Comparison of ENCODE assay signal across 9 mouse cellular contexts in genomic region chr7:141442199-141442598, GRCm38 (mm10). TPM values are rescaled to one million over a fixed set of nuclear protein-coding genes. Genes with fewer than 3 reads are reported as not detected.
DNase-seq lines count a peak whose midpoint lies in the region; ATAC-seq and TF ChIP-seq lines count a peak whose summit lies in the region.
"Had no signal": no experiment of that assay in that cellular context is flagged by ENCODE, and none has a peak within 500 bp of the region (broad histone marks: within the 10 kb centered on the region; RNA-seq: fewer than 3 reads in every experiment).

No protein-coding gene starts in this region.

- H3K9me3 ChIP-seq in lung, embryonic 14.5 days (ENCODE audit: low read depth, low read length): no peaks in the 10 kb centered on the region
- no peaks in the 10 kb centered on the region for H3K9me3 ChIP-seq in forebrain, embryonic 14.5 days (replicated peaks; ENCODE audit: control insufficient read depth, low read length)
- H3K9me3 ChIP-seq in liver, embryonic 15.5 days (replicated peaks): no peaks in the 10 kb centered on the region

- intact Hi-C loops in left cerebral cortex, postnatal 4 days (cut with DNase I): no loop called here
- intact Hi-C loops in left cerebral cortex, postnatal 36 days (cut with DNase I): no loop called here

- H3K9ac ChIP-seq in lung, embryonic 14.5 days: peak overlapping the region; percentile 65
- H3K9ac ChIP-seq in forebrain, embryonic 14.5 days (ENCODE audit: low read length): peak overlapping the region; percentile 66; the same call in 1 of the 2 replicates
- H3K9ac ChIP-seq in liver, embryonic 15.5 days: peak overlapping the region; percentile 75

- H3K27ac ChIP-seq in lung, embryonic 14.5 days (ENCODE audit: low read depth): no peak overlapping the region
- H3K27ac ChIP-seq in bone marrow macrophage, adult 2 months (ENCODE audit: insufficient read depth, low read depth, low read length): no peak overlapping the region
- no peak overlapping the region for H3K27ac ChIP-seq in forebrain, embryonic 14.5 days (ENCODE audit: low read depth, low read length)
- H3K27ac ChIP-seq in liver, embryonic 15.5 days (replicated peaks): peak overlapping the region; percentile 82; the same call in 1 of the 2 replicates

- no peak for TF ChIP-seq CTCF in lung, embryonic 14.5 days (IDR thresholded peaks at IDR 0.05; ENCODE audit: low read depth)
- TF ChIP-seq CTCF in bone marrow macrophage, adult 2 months (IDR thresholded peaks at IDR 0.05; ENCODE audit: low read depth, low read length): no peak

- no peaks in the 10 kb centered on the region for H3K27me3 ChIP-seq in lung, embryonic 14.5 days (ENCODE audit: insufficient read depth, low read length)
- 0 out of 2 replicates have a peak, but pooled peaks cover 2% of the 10 kb centered on the region for H3K27me3 ChIP-seq in forebrain, embryonic 14.5 days (replicated peaks; ENCODE audit: control insufficient read depth, insufficient read depth, low read length)
- H3K27me3 ChIP-seq in liver, embryonic 15.5 days: no peaks in the 10 kb centered on the region

- peak overlapping the region; percentile 55 for H3K4me3 ChIP-seq in lung, embryonic 14.5 days (ENCODE audit: low read depth, low read length)
- H3K4me3 ChIP-seq in bone marrow macrophage, adult 2 months (ENCODE audit: insufficient read depth, low read length): peak overlapping the region; percentile 71; the same call in 1 of the 2 replicates
- H3K4me3 ChIP-seq in forebrain, embryonic 14.5 days (ENCODE audit: low read depth, low read length): peak overlapping the region; percentile 0; the same call in 1 of the 2 replicates
- peak overlapping the region; percentile 68 for H3K4me3 ChIP-seq in liver, embryonic 15.5 days (replicated peaks)

- peaks cover 29% of the 10 kb centered on the region for H3K36me3 ChIP-seq in lung, embryonic 14.5 days (ENCODE audit: insufficient read depth)
- H3K36me3 ChIP-seq in forebrain, embryonic 14.5 days (ENCODE audit: control insufficient read depth, insufficient read depth, low read length): peaks cover 21% of the 10 kb centered on the region
- peaks cover 47% of the 10 kb centered on the region for H3K36me3 ChIP-seq in liver, embryonic 15.5 days (replicated peaks)

- 92% methylated on average over 13 of the region's 13 CpGs for WGBS in lung, embryonic 14.5 days
- WGBS in forebrain, embryonic 14.5 days: 92% methylated on average over 13 of the region's 13 CpGs
- WGBS in liver, embryonic 15.5 days (ENCODE audit: insufficient replicate concordance): 86% methylated on average over 13 of the region's 13 CpGs

- peak overlapping the region; percentile 90 for H3K4me2 ChIP-seq in lung, embryonic 14.5 days
- peak overlapping the region; percentile 73 for H3K4me2 ChIP-seq in forebrain, embryonic 14.5 days (ENCODE audit: low read length)
- peak overlapping the region; percentile 94 for H3K4me2 ChIP-seq in liver, embryonic 15.5 days

- H3K4me1 ChIP-seq in lung, embryonic 14.5 days (ENCODE audit: insufficient read depth): peaks cover 15% of the 10 kb centered on the region
- peaks cover 11% of the 10 kb centered on the region for H3K4me1 ChIP-seq in bone marrow macrophage, adult 2 months (ENCODE audit: control insufficient read depth, insufficient read depth, low read length)
- peaks cover 14% of the 10 kb centered on the region for H3K4me1 ChIP-seq in forebrain, embryonic 14.5 days (ENCODE audit: control insufficient read depth, insufficient read depth, low read length)
- peaks cover 74% of the 10 kb centered on the region for H3K4me1 ChIP-seq in liver, embryonic 15.5 days (replicated peaks)

- no peak for DNase-seq in lung, embryonic 14.5 days
- DNase-seq in lung, postnatal 36 days: no peak
- DNase-seq in forebrain, embryonic 14.5 days (ENCODE audit: low spot score): no peak
- no peak for DNase-seq in left cerebral cortex, postnatal 4 days
- DNase-seq in left cerebral cortex, postnatal 36 days (ENCODE audit: low spot score in 2 of 2): no peak
- DNase-seq in frontal cortex, adult 2 months (ENCODE audit: extremely low spot score in 1 of 2, low spot score in 1 of 2): no peak
- DNase-seq: layer of hippocampus, adult 9-11 months had no signal

- TF ChIP-seq POLR2A in bone marrow macrophage, adult 2 months (IDR thresholded peaks at IDR 0.05; ENCODE audit: borderline replicate concordance, low read depth, low read length): no peak

- no peak for ATAC-seq in lung, embryonic 14.5 days (ENCODE audit: insufficient read depth)
- ATAC-seq in forebrain, embryonic 14.5 days: no peak
- no peak for ATAC-seq in liver, embryonic 15.5 days (ENCODE audit: insufficient read depth)

RNA-seq across cellular contexts. Expression of gene Pidd1, which starts 1.6 kb away (rescaled TPM):
- 12.6 and 14.2 TPM in 2 replicates for polyA plus RNA-seq in lung, embryonic 14.5 days (2014; fragmentation: Nextera tagmentation; extraction: Ambion mirVana)
- 4.0 and 5.6 TPM in 2 replicates for polyA plus RNA-seq in bone marrow macrophage, adult 2 months (2012; ENCODE audit: insufficient read depth, insufficient read length, missing spikeins)
- 5.4 and 5.6 TPM in 2 replicates for polyA plus RNA-seq in forebrain, embryonic 14.5 days (2014; fragmentation: Nextera tagmentation; extraction: Ambion mirVana)
- polyA plus RNA-seq in liver, embryonic 15.5 days (2015; fragmentation: Nextera tagmentation; extraction: Ambion mirVana): 10.3 and 10.7 TPM in 2 replicates
- total RNA-seq in left cerebral cortex, postnatal 4 days (2021): 1 to 10 TPM; 5.5 to 6.6 TPM
- 1 to 10 TPM in 1 of 2 experiments, under 1 TPM in 1; 0.76 to 1.9 TPM for total RNA-seq in left cerebral cortex, postnatal 36 days (2021)
- 3.3 and 3.5 TPM in 2 replicates for polyA plus RNA-seq in frontal cortex, adult 2 months (2012; rRNA removed)

RNA-seq across cellular contexts. Expression of gene Slc25a22, which starts 4.5 kb away (rescaled TPM):
- polyA plus RNA-seq in lung, embryonic 14.5 days (2014; fragmentation: Nextera tagmentation; extraction: Ambion mirVana): 27.6 and 30.1 TPM in 2 replicates
- 21.4 and 24.8 TPM in 2 replicates for polyA plus RNA-seq in bone marrow macrophage, adult 2 months (2012; ENCODE audit: insufficient read depth, insufficient read length, missing spikeins)
- polyA plus RNA-seq in forebrain, embryonic 14.5 days (2014; fragmentation: Nextera tagmentation; extraction: Ambion mirVana): 56.0 and 81.6 TPM in 2 replicates
- polyA plus RNA-seq in liver, embryonic 15.5 days (2015; fragmentation: Nextera tagmentation; extraction: Ambion mirVana): 18.7 and 20.5 TPM in 2 replicates
- 100 to 1,000 TPM; 196 to 217 TPM for total RNA-seq in left cerebral cortex, postnatal 4 days (2021)
- total RNA-seq in left cerebral cortex, postnatal 36 days (2021): 100 to 1,000 TPM; 270 to 289 TPM
- 227 and 251 TPM in 2 replicates for polyA plus RNA-seq in frontal cortex, adult 2 months (2012; rRNA removed)

RNA-seq across cellular contexts. Expression of gene Rplp2, which starts 5.0 kb away (rescaled TPM):
- 1,415 and 1,470 TPM in 2 replicates for polyA plus RNA-seq in lung, embryonic 14.5 days (2014; fragmentation: Nextera tagmentation; extraction: Ambion mirVana)
- polyA plus RNA-seq in bone marrow macrophage, adult 2 months (2012; ENCODE audit: insufficient read depth, insufficient read length, missing spikeins): 2,115 and 2,403 TPM in 2 replicates
- 740 and 845 TPM in 2 replicates for polyA plus RNA-seq in forebrain, embryonic 14.5 days (2014; fragmentation: Nextera tagmentation; extraction: Ambion mirVana)
- polyA plus RNA-seq in liver, embryonic 15.5 days (2015; fragmentation: Nextera tagmentation; extraction: Ambion mirVana): 591 and 741 TPM in 2 replicates
- 100 to 1,000 TPM; 894 to 998 TPM for total RNA-seq in left cerebral cortex, postnatal 4 days (2021)
- total RNA-seq in left cerebral cortex, postnatal 36 days (2021): 100 to 1,000 TPM; 493 to 570 TPM
- 556 and 592 TPM in 2 replicates for polyA plus RNA-seq in frontal cortex, adult 2 months (2012; rRNA removed)

RNA-seq across cellular contexts. Expression of gene Pnpla2, which starts 12.8 kb away (rescaled TPM):
- polyA plus RNA-seq in lung, embryonic 14.5 days (2014; fragmentation: Nextera tagmentation; extraction: Ambion mirVana): 26.1 and 26.3 TPM in 2 replicates
- 92.9 and 94.0 TPM in 2 replicates for polyA plus RNA-seq in bone marrow macrophage, adult 2 months (2012; ENCODE audit: insufficient read depth, insufficient read length, missing spikeins)
- polyA plus RNA-seq in forebrain, embryonic 14.5 days (2014; fragmentation: Nextera tagmentation; extraction: Ambion mirVana): 16.3 and 20.5 TPM in 2 replicates
- 13.9 and 15.3 TPM in 2 replicates for polyA plus RNA-seq in liver, embryonic 15.5 days (2015; fragmentation: Nextera tagmentation; extraction: Ambion mirVana)
- total RNA-seq in left cerebral cortex, postnatal 4 days (2021): 10 to 100 TPM; 13.9 to 16.0 TPM
- total RNA-seq in left cerebral cortex, postnatal 36 days (2021): 10 to 100 TPM; 28.0 to 31.7 TPM
- polyA plus RNA-seq in frontal cortex, adult 2 months (2012; rRNA removed): 27.5 and 29.8 TPM in 2 replicates

RNA-seq across cellular contexts. Expression of gene Cend1, which starts 12.9 kb away (rescaled TPM):
- not detected in 2 replicates for polyA plus RNA-seq in lung, embryonic 14.5 days (2014; fragmentation: Nextera tagmentation; extraction: Ambion mirVana)
- not detected in 2 replicates for polyA plus RNA-seq in bone marrow macrophage, adult 2 months (2012; ENCODE audit: insufficient read depth, insufficient read length, missing spikeins)
- polyA plus RNA-seq in forebrain, embryonic 14.5 days (2014; fragmentation: Nextera tagmentation; extraction: Ambion mirVana): 21.3 and 25.1 TPM in 2 replicates
- not detected in 2 replicates for polyA plus RNA-seq in liver, embryonic 15.5 days (2015; fragmentation: Nextera tagmentation; extraction: Ambion mirVana)
- total RNA-seq in left cerebral cortex, postnatal 4 days (2021): 100 to 1,000 TPM; 111 to 122 TPM
- 100 to 1,000 TPM; 291 to 331 TPM for total RNA-seq in left cerebral cortex, postnatal 36 days (2021)
- 204 and 235 TPM in 2 replicates for polyA plus RNA-seq in frontal cortex, adult 2 months (2012; rRNA removed)

Comparison
In these comparisons a context has a peak if more than half of its experiments do, and no peak if none do; other contexts are left out.
1. H3K4me3 ChIP-seq: peak in every context shown above with its lines; median percentile 71 in bone marrow macrophage, adult 2 months; 68 in liver, embryonic 15.5 days; 55 in lung, embryonic 14.5 days; 0 in forebrain, embryonic 14.5 days.